Mouse (Mus musculus): ENCODE measurements at regions not wholly inside any gene's neighbourhood (a gene's known extent, or its start where the extent isn't known, plus 50 kb on each side); places are given as distances from the start of the nearest gene placed in this dataset.
"Not testable (repeated sequence)": the region's sequence is repeated elsewhere in the genome, so short reads cannot be mapped to it uniquely, and the experiment has no call there.

- DNase-seq (ENCODE audit: low spot score in 2 of 2): no peak
Measured at GRCm38 (mm10) chr10:119099092-119099792, 140.6 kb downstream of the Cand1 start.

GRCm38 (mm10) chr10:119094166-119094565, 145.7 kb downstream of the Cand1 start:
- DNase-seq (ENCODE audit: low spot score in 2 of 2): no peak

- no peak for DNase-seq (ENCODE audit: low spot score in 2 of 2)
Measured at GRCm38 (mm10) chr10:119087886-119088285, 152.0 kb downstream of the Cand1 start.

- DNase-seq (ENCODE audit: low spot score in 2 of 2): no peak
Measured at GRCm38 (mm10) chr10:119087071-119087665, 152.7 kb downstream of the Cand1 start.

GRCm38 (mm10) chr10:119086450-119086849, 153.4 kb downstream of the Cand1 start:
- DNase-seq (ENCODE audit: low spot score in 2 of 2): no peak

GRCm38 (mm10) chr10:119083431-119083830, 156.4 kb downstream of the Cand1 start:
- DNase-seq (ENCODE audit: low spot score in 2 of 2): no peak

GRCm38 (mm10) chr10:119082861-119083260, 157.0 kb downstream of the Cand1 start:
- no peak for DNase-seq (ENCODE audit: low spot score in 2 of 2)

GRCm38 (mm10) chr10:119081766-119082165, 158.1 kb downstream of the Cand1 start:
- not testable (repeated sequence) for DNase-seq (ENCODE audit: low spot score in 2 of 2)

- DNase-seq (ENCODE audit: low spot score in 2 of 2): no peak
Measured at GRCm38 (mm10) chr10:119076100-119076566, 163.7 kb downstream of the Cand1 start.

GRCm38 (mm10) chr10:119074887-119075286, 165.0 kb downstream of the Cand1 start:
- DNase-seq (ENCODE audit: low spot score in 2 of 2): no peak

- no peak for DNase-seq (ENCODE audit: low spot score in 2 of 2)
Measured at GRCm38 (mm10) chr10:119073991-119074390, 165.9 kb downstream of the Cand1 start.

- DNase-seq (ENCODE audit: low spot score in 2 of 2): no peak
Measured at GRCm38 (mm10) chr10:119069410-119069809, 170.4 kb downstream of the Cand1 start.

GRCm38 (mm10) chr10:119067838-119068237, 172.0 kb downstream of the Cand1 start:
- no peak for DNase-seq (ENCODE audit: low spot score in 2 of 2)

GRCm38 (mm10) chr10:119067366-119067765, 172.5 kb downstream of the Cand1 start:
- DNase-seq (ENCODE audit: low spot score in 2 of 2): no peak

- peak; percentile 57 to 62 for DNase-seq (ENCODE audit: low spot score in 2 of 2)
Measured at GRCm38 (mm10) chr10:119065974-119066373, 173.9 kb downstream of the Cand1 start.

GRCm38 (mm10) chr10:119065133-119065817, 174.6 kb downstream of the Cand1 start:
- DNase-seq (ENCODE audit: low spot score in 2 of 2): peak in 1 of 2 experiments; percentile 26

- DNase-seq (ENCODE audit: low spot score in 2 of 2): no peak
Measured at GRCm38 (mm10) chr10:119064218-119064617, 175.6 kb downstream of the Cand1 start.

- no peak for DNase-seq (ENCODE audit: low spot score in 2 of 2)
Measured at GRCm38 (mm10) chr10:119063209-119063699, 176.6 kb downstream of the Cand1 start.

GRCm38 (mm10) chr10:119061958-119062599, 177.8 kb downstream of the Cand1 start:
- DNase-seq (ENCODE audit: low spot score in 2 of 2): no peak

GRCm38 (mm10) chr10:119061349-119061850, 178.5 kb downstream of the Cand1 start:
- no peak for DNase-seq (ENCODE audit: low spot score in 2 of 2)

- DNase-seq (ENCODE audit: low spot score in 2 of 2): no peak
Measured at GRCm38 (mm10) chr10:119058493-119059020, 181.3 kb downstream of the Cand1 start.

Measured in cerebellum, postnatal 4 days (tissue).